Mouse (Mus musculus): ENCODE results near the gene Lrrc59.

- TF ChIP-seq NRF1 (IDR thresholded peaks at IDR 0.05; ENCODE audit: low read depth, low read length) (no peak), POLR2AphosphoS2 (IDR thresholded peaks at IDR 0.05; ENCODE audit: low read depth, low read length) (no peak), E2F4 (IDR thresholded peaks at IDR 0.05; ENCODE audit: insufficient replicate concordance, low read depth, low read length) (no peak), CTCF (conservative IDR thresholded peaks at IDR 0.05 in 1 of 2, IDR thresholded peaks at IDR 0.05 in 1 of 2; ENCODE audit: low read depth in 2 of 2, low read length in 2 of 2) (no peak), KAT2A (IDR thresholded peaks at IDR 0.05; ENCODE audit: insufficient replicate concordance, low read length) (no peak), GABPA (IDR thresholded peaks at IDR 0.05; ENCODE audit: insufficient replicate concordance, low read depth, low read length) (no peak), SIN3A (IDR thresholded peaks at IDR 0.05; ENCODE audit: low read length) (no peak), RAD21 (IDR thresholded peaks at IDR 0.05; ENCODE audit: low read depth, low read length) (no peak), EP300 (IDR thresholded peaks at IDR 0.05; ENCODE audit: low read length) (no peak), HCFC1 (IDR thresholded peaks at IDR 0.05; ENCODE audit: low read depth, low read length) (no peak), POLR2A (IDR thresholded peaks at IDR 0.05; ENCODE audit: low read depth, low read length) (no peak), TCF12 (IDR thresholded peaks at IDR 0.05; ENCODE audit: low read depth, low read length) (no peak), MXI1 (IDR thresholded peaks at IDR 0.05; ENCODE audit: low read depth, low read length) (no peak), USF1 (IDR thresholded peaks at IDR 0.05; ENCODE audit: low read depth, low read length) (no peak)
Measured at GRCm38 (mm10) chr11:94620766-94621457, 8.7 kb upstream of the Lrrc59 start.
